In genomic region chr11:74653385-74653784, GRCm38 (mm10) we compare ENCODE assay signal across 9 mouse cellular contexts. TPM values are rescaled to one million over a fixed set of nuclear protein-coding genes. Genes with fewer than 3 reads are reported as not detected.
A peak's percentile ranks its signal among the peaks of the same experiment; 100 is the strongest.
DNase-seq lines count a peak whose midpoint lies in the region; ATAC-seq and TF ChIP-seq lines count a peak whose summit lies in the region.
"Had no signal": no experiment of that assay in that cellular context is flagged by ENCODE, and none has a peak within 500 bp of the region (broad histone marks: within the 10 kb centered on the region; RNA-seq: fewer than 3 reads in every experiment).

No protein-coding gene starts in this region.

- H3K27ac ChIP-seq in heart, embryonic 15.5 days = peak overlapping the region; percentile 93

- WGBS in heart, embryonic 15.5 days = 48% methylated on average over 6 of the region's 6 CpGs
- 68% methylated on average over 6 of the region's 6 CpGs for WGBS in lung, adult 2 months

- no peaks in the 10 kb centered on the region for H3K27me3 ChIP-seq in heart, embryonic 15.5 days

- peaks cover 4% of the 10 kb centered on the region; the same call in 1 of the 2 replicates for H3K9me3 ChIP-seq in heart, embryonic 15.5 days (replicated peaks)

- peak overlapping the region; percentile 20 for H3K4me3 ChIP-seq in heart, embryonic 15.5 days
- no peak overlapping the region for H3K4me3 ChIP-seq in lung, adult 2 months (replicated peaks; ENCODE audit: extremely low read depth, low read depth, low read length)

- ATAC-seq in heart, embryonic 15.5 days (replicated peaks; ENCODE audit: insufficient number of reproducible peaks, insufficient read depth, low FRiP score, low read depth) = peak; percentile 53

- peak; percentile 77 for DNase-seq in ovary, adult 18-20 months (ENCODE audit: low spot score)
- no peak for DNase-seq in ovary, postnatal 10 days (ENCODE audit: low spot score)
- peak; percentile 44 for DNase-seq in kidney, postnatal 14 days
- no peak for DNase-seq in right cerebral cortex, postnatal 14 days
- no peak for DNase-seq in cerebellum, adult 11-12 months
- no peak for DNase-seq in lung, adult 2 months
- no peak for DNase-seq in thymus, postnatal 36 days
- DNase-seq: embryo, embryonic 11 days had no signal

- peak overlapping the region; percentile 49 for H3K9ac ChIP-seq in heart, embryonic 15.5 days

- no peak for TF ChIP-seq POLR2A in lung, adult 2 months (IDR thresholded peaks at IDR 0.05; ENCODE audit: borderline replicate concordance, extremely low read depth, low read depth, low read length)

- TF ChIP-seq CTCF in lung, adult 2 months (IDR thresholded peaks at IDR 0.05; ENCODE audit: insufficient read depth, low read length) = no peak

- peak overlapping the region; percentile 83 for H3K4me2 ChIP-seq in heart, embryonic 15.5 days

- H3K36me3 ChIP-seq in heart, embryonic 15.5 days = peaks cover 21% of the 10 kb centered on the region

- H3K4me1 ChIP-seq in heart, embryonic 15.5 days (replicated peaks) = peaks cover 65% of the 10 kb centered on the region
- peaks cover 13% of the 10 kb centered on the region for H3K4me1 ChIP-seq in lung, adult 2 months (ENCODE audit: control insufficient read depth, insufficient read depth, low read length)

RNA-seq across cellular contexts. Expression of gene Cluh, which starts 4.1 kb away (rescaled TPM):
- polyA plus RNA-seq in heart, embryonic 15.5 days (2015; fragmentation: Nextera tagmentation; extraction: Ambion mirVana) = 54.7 and 63.4 TPM in 2 replicates
- 28.9 and 36.2 TPM in 2 replicates for polyA plus RNA-seq in lung, adult 2 months (2012; rRNA removed)

RNA-seq across cellular contexts. Expression of gene Ccdc92b, which starts 34.0 kb away (rescaled TPM):
- polyA plus RNA-seq in heart, embryonic 15.5 days (2015; fragmentation: Nextera tagmentation; extraction: Ambion mirVana) = 0.33 and 0.51 TPM in 2 replicates
- polyA plus RNA-seq in lung, adult 2 months (2012; rRNA removed) = 0.51 TPM in 2 replicates

RNA-seq across cellular contexts. Expression of gene Rap1gap2, which starts 42.7 kb away (rescaled TPM):
- polyA plus RNA-seq in heart, embryonic 15.5 days (2015; fragmentation: Nextera tagmentation; extraction: Ambion mirVana) = 3.8 and 4.2 TPM in 2 replicates
- polyA plus RNA-seq in lung, adult 2 months (2012; rRNA removed) = 7.0 and 8.9 TPM in 2 replicates

Comparison
In these comparisons a context has a peak if more than half of its experiments do, and no peak if none do; other contexts are left out.
1. DNase-seq: peak in ovary, adult 18-20 months (single experiment) and kidney, postnatal 14 days (single experiment); none in ovary, postnatal 10 days (single experiment), right cerebral cortex, postnatal 14 days (single experiment), cerebellum, adult 11-12 months (single experiment), lung, adult 2 months (single experiment) and thymus, postnatal 36 days (0 of 2).